Mouse (Mus musculus) limb, embryonic 10.5 days (tissue): Measurements from ENCODE around the gene Atp10a. TPM values are rescaled to one million over a fixed set of nuclear protein-coding genes. Genes with fewer than 3 reads are reported as not detected.

Source experiments
- DNase-seq: peaks from one replicate; pipeline ENCODE4 v3.0.0-alpha.2; 2017; ENCODE audit warnings: low spot score
- H3K27ac ChIP-seq: fragments of 300-500 bp; sonication (generic); 2 replicates; pipeline ENCODE4 v1.5.1; 2016; ENCODE audit warnings: mild to moderate bottlenecking
- H3K27me3 ChIP-seq: fragments of 300-500 bp; sonication (generic); 2 replicates; pipeline ENCODE4 v1.6.1; 2016; ENCODE audit warnings: low read depth, mild to moderate bottlenecking; ENCODE audit not compliant: poor library complexity, severe bottlenecking
- H3K36me3 ChIP-seq: fragments of 300-500 bp; sonication (generic); 2 replicates; pipeline ENCODE4 v1.6.1; 2016; ENCODE audit warnings: mild to moderate bottlenecking, moderate library complexity
- H3K4me1 ChIP-seq: fragments of 300-500 bp; sonication (generic); 2 replicates; pipeline ENCODE4 v1.6.1; 2016
- H3K4me3 ChIP-seq: fragments of 300-500 bp; sonication (generic); 2 replicates; pipeline ENCODE4 v1.5.1; 2016; ENCODE audit warnings: mild to moderate bottlenecking, moderate library complexity
- H3K9me3 ChIP-seq: fragments of 300-500 bp; sonication (generic); replicated peaks from 2 replicates; pipeline ENCODE4 v1.6.1; 2016; ENCODE audit warnings: mild to moderate bottlenecking
- WGBS: fragments of 180-500 bp; shearing (Covaris S2); methylation state at CpG from one replicate; pipeline ENCODE4 v1.1.7; 2016; 5-methylcytosine and 5-hydroxymethylcytosine counted together
- polyA plus RNA-seq: library from polyadenylated mRNA; unstranded; fragments of >200 nt; fragmentation: Nextera tagmentation; extraction: Ambion mirVana; gene quantifications from 2 replicates; pipeline ENCODE4 v1.2.1, GENCODE M21; 2016

Gene Atp10a
- polyA plus RNA-seq, 1 experiment from 2014 or later, result 1.7 TPM

DNA sequence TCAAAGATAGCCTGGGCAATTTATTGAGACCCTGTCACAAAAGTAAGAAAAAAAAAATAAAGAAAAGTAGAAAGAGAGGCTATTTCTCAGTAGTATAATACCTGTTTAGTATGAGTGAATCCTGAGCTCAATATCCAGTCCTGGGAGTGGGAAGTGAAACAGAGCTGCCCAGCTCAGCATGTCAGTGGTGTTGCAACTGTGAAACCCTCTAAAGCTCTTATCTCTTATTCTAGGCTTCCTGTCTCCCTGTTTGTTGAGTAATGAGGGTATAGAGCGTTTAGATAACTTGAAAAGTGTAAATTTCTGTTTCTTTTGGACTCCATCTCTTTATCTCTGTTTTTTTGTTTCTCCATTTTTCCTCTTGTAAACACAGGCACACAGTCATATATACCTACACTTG lies 74.9 kb downstream of the Atp10a start:
- H3K4me3 ChIP-seq, result no peak overlapping the region
- WGBS, result 76% methylated on average over 1 of the region's 1 CpGs

DNA sequence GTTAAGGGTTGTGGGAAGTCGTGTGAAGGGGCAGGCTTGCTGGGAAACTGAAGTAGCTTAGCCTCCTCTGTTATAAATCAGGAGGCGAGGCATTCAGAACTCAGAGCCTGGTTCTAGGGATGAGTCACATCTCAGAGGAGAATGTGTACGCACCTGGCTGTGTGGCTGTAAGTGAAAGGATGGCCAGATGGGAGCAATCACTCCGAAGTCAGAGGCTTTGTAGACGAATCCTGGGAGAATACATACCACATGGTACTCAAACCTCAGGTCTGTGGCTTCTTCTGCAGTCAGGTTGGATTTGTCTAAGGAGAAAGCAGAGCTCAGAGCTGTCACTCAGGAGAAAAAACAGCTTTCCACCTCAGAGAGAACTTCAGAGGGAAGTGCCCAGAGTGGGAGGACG lies 76.4 kb downstream of the Atp10a start:
- H3K27ac ChIP-seq, result no peak overlapping the region
- 36% methylated on average over 6 of the region's 6 CpGs for WGBS
- no peaks in the 10 kb centered on the region for H3K36me3 ChIP-seq
- H3K27me3 ChIP-seq, result no peaks in the 10 kb centered on the region
- H3K4me1 ChIP-seq, result peaks cover 10% of the 10 kb centered on the region; the same call in 1 of the 2 replicates
- no peak for DNase-seq
- no peak overlapping the region for H3K4me3 ChIP-seq
- no peaks in the 10 kb centered on the region for H3K9me3 ChIP-seq

More for the DNA sequence above, 74.9 kb downstream of the Atp10a start:
- Histone ChIP-seq H3K36me3 (no peaks in the 10 kb centered on the region), H3K4me1 (peaks cover 7% of the 10 kb centered on the region; the same call in 1 of the 2 replicates), H3K27me3 (no peaks in the 10 kb centered on the region), H3K27ac (no peak overlapping the region), H3K9me3 (no peaks in the 10 kb centered on the region)
- DNase-seq, result no peak

DNA sequence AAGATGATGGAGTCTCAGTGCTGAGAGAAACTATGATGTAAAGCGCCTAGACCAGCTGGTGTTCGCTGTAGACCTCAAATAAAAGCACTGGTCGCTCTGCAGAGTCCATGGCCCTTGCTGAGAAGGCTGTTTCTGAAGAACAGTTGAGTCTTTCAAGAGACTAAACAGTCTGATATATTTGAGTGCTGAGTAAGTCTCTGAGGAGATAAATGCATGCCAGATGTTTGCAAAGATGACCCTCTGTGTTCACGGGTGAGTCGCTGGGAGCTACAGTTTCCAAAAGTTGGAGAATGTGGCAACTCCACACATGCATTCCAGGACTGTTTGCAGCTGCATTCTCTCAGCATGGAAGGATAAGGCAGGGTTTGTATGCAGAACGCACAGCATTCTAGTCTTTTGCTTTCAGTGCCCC lies 77.5 kb downstream of the Atp10a start:
- H3K27me3 ChIP-seq, result no peaks in the 10 kb centered on the region
- peaks cover 10% of the 10 kb centered on the region; the same call in 1 of the 2 replicates for H3K4me1 ChIP-seq
- H3K36me3 ChIP-seq, result no peaks in the 10 kb centered on the region
- no peak overlapping the region for H3K27ac ChIP-seq
- no peak overlapping the region for H3K4me3 ChIP-seq
- H3K9me3 ChIP-seq, result no peaks in the 10 kb centered on the region
- DNase-seq, result no peak
- 59% methylated on average over 6 of the region's 6 CpGs for WGBS

DNA sequence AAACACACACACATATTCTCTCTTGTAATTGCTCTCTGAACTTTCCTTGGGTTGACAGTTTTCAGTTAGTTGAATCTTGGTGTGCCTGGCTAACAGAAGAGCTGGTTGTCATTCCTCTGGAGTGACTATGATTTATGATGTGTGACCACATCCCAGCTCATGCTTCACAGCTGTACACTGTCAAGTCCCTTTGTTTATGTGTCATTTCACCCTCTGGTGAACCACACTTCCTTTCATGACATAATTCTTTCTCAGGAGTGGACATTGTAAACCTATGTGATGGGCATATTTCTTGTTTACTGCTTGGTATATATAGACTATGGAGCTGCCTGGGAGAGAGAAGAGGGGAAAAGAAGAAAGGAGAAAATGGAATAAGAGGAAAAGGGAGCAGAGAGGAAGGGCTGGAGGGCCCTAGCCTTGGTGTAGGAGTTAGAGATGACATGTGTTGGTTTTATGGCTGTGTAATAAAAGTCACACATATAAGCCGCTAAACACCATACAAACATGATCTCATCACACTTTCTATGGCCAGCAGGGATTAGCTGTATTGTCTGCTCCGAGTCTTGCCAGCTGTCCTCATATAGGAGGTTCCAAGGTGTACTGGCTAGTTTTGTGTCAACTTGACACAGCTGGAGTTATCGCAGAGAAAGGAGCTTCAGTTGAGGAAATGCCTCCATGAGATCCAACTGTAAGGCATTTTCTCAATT lies 81.0 kb downstream of the Atp10a start:
- no peak overlapping the region for H3K4me3 ChIP-seq
- no peak for DNase-seq

DNA sequence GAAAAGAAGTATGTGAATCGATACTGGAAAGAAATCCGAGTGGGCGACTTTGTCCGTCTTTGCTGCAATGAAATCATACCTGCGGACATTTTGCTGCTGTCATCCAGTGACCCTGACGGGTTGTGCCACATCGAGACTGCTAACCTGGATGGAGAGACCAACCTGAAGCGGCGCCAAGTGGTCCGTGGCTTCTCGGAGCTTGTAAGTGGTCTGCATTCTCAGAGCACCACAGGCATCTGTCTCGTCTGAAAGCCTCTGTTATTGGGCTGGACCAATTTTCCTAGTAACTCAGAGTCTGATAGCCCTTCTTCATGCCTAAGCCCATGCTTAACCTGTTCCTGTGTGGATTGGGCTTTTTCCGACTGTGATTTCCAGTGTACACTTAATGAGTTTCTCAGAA lies 84.2 kb downstream of the Atp10a start:
- 0 out of 2 replicates have a peak, but pooled peaks cover 3% of the 10 kb centered on the region for H3K4me1 ChIP-seq
- no peaks in the 10 kb centered on the region for H3K36me3 ChIP-seq
- no peak overlapping the region for H3K27ac ChIP-seq
- 92% methylated on average over 13 of the region's 13 CpGs for WGBS
- DNase-seq, result no peak
- H3K27me3 ChIP-seq, result no peaks in the 10 kb centered on the region
- H3K4me3 ChIP-seq, result no peak overlapping the region
- H3K9me3 ChIP-seq, result no peaks in the 10 kb centered on the region

More for the DNA sequence above, 81.0 kb downstream of the Atp10a start:
- no peaks in the 10 kb centered on the region for H3K36me3 ChIP-seq
- H3K9me3 ChIP-seq, result no peaks in the 10 kb centered on the region
- WGBS, result 76% methylated on average over 3 of the region's 3 CpGs
- H3K27ac ChIP-seq, result no peak overlapping the region
- H3K27me3 ChIP-seq, result no peaks in the 10 kb centered on the region
- H3K4me1 ChIP-seq, result peaks cover 6% of the 10 kb centered on the region; the same call in 1 of the 2 replicates

DNA sequence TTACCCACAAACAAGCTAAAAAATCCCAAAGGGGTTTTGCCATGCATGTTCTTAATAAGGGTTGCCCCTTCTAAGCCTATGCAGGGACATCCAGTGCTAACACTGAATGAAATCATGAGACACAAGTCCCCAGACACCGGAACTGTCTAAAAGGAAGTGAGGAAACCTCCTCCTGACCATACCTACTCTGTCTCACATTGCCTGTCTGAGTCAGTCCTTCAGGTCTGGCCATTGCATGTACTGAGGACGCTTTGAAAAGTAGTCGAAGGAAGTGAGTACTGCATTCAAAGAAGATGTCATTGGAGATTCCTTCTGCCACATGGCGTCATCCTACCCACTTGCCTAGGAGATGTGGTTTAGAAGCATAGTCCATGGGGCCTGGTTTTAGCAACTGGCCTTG lies 84.9 kb downstream of the Atp10a start:
- Histone ChIP-seq H3K9me3 (no peaks in the 10 kb centered on the region), H3K36me3 (no peaks in the 10 kb centered on the region), H3K4me1 (0 out of 2 replicates have a peak, but pooled peaks cover 3% of the 10 kb centered on the region), H3K27ac (no peak overlapping the region), H3K27me3 (no peaks in the 10 kb centered on the region), H3K4me3 (no peak overlapping the region)
- 94% methylated on average over 4 of the region's 4 CpGs for WGBS
- no peak for DNase-seq

DNA sequence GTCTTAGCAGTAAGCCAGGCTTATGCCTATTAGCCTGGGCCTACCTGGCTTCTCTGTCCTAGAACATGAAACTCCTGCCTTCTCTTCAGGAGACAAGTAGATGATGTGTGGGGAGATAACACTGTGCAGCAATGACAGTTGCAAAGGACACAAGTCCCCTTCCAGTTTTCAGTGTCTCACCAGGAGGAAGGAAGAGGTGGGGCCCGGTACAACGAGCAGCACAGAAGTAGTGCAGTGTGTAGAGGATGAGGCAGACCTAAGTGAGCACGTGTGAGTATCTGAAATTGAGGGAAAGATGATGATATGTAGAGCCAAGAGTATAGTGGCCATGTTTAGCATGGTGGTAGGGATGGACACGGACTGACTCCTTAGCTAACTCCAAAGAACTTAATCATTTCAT lies 86.0 kb downstream of the Atp10a start:
- no peak for DNase-seq
- Histone ChIP-seq H3K4me3 (no peak overlapping the region), H3K9me3 (no peaks in the 10 kb centered on the region), H3K36me3 (no peaks in the 10 kb centered on the region), H3K27me3 (no peaks in the 10 kb centered on the region), H3K4me1 (no peaks in the 10 kb centered on the region), H3K27ac (no peak overlapping the region)
- 79% methylated on average over 4 of the region's 4 CpGs for WGBS

DNA sequence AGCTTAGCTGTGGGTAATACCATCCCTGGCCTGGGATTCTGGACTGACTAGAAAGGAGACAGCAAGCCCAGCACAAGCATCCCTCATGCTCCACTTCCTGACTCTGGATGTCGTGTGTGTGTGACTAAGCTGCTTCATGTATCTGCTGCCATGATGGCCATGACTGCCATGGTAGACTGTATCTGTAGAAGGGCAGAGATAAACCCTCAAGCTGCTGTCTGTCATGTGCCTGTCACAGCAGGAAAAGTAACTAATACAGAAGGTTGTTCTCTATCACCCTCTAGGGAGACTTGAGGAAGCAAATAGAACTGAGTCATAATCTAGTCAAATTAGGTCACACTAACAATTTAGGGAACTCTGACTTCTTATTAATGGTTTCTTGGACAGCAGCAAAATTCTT lies 86.7 kb downstream of the Atp10a start:
- no peaks in the 10 kb centered on the region for H3K36me3 ChIP-seq
- no peak for DNase-seq
- no peaks in the 10 kb centered on the region for H3K9me3 ChIP-seq
- no peak overlapping the region for H3K27ac ChIP-seq
- no peaks in the 10 kb centered on the region for H3K27me3 ChIP-seq
- no peaks in the 10 kb centered on the region for H3K4me1 ChIP-seq
- WGBS, result 90% methylated on average over 1 of the region's 1 CpGs
- H3K4me3 ChIP-seq, result no peak overlapping the region

DNA sequence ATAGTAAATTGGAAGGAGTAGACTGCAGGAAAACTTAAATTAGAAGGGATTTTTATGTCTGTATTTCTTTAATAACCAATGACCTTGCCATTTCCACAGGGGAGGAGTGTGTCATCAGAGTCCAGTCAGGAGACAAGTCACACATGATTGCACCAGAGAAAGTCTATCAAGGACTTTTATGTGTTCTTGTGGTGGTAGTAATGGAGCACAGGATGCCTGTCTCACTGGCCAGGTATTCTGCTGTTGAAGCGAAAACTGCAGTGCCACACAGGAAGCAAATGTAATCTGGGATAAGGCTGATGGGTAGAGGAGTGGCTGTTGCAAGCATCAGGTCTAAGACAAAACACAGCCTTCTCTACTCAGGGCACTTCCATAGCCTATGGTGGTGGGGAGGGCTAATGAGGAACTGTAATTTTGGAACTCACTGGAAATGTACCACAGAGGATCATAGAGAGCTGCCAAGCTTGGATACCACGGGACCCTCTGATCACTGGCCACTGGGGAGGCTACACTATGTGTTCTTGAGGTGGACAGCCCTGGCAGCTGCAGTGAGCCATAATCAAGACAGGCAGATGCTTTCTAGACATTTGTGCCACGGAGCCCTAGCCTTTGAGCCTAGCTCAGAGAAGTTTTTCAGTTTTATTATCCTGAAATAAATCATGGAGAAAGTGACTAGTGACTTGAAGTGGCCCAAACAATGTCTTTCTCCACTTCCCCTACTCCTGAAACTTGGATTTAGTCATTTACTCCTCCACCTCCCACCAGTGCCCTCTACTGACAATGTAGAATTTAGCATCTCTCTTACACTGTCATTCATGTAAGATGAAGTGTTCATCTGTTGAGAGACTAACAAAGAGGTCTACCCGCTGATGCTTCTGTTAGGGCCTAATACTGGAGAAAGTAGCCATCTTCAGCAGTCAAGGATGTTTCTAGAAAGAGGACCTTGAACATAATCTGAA lies 87.7 kb downstream of the Atp10a start:
- H3K4me3 ChIP-seq, result no peak overlapping the region
- DNase-seq, result no peak
- 74% methylated on average over 4 of the region's 4 CpGs for WGBS
- no peaks in the 10 kb centered on the region for H3K36me3 ChIP-seq
- no peaks in the 10 kb centered on the region for H3K4me1 ChIP-seq
- no peaks in the 10 kb centered on the region for H3K9me3 ChIP-seq
- no peak overlapping the region for H3K27ac ChIP-seq
- H3K27me3 ChIP-seq, result no peaks in the 10 kb centered on the region

DNA sequence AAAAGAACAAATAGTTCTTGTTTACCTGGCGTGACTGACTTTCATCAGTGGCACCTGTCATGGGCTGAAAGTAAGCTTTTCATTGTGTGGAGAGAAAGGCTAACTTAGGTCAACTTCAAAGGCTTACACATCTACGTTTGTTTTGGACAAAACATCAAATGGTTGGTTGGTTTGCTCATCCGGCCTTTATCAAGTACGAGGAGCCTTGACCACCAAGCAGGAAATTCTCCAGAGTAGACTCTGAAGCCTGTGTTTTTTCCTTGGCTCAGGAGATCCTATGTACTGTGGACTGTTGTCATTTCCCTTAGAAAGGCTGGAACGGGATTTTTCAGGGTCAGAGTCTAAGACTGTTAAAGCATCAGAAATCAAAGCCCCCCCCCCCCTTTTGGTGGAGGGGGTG lies 90.9 kb downstream of the Atp10a start:
- Histone ChIP-seq H3K27me3 (no peaks in the 10 kb centered on the region), H3K4me3 (no peak overlapping the region), H3K9me3 (no peaks in the 10 kb centered on the region), H3K36me3 (no peaks in the 10 kb centered on the region), H3K4me1 (no peaks in the 10 kb centered on the region; the same call in 1 of the 2 replicates), H3K27ac (no peak overlapping the region)
- no peak for DNase-seq
- WGBS, result 64% methylated on average over 5 of the region's 5 CpGs

DNA sequence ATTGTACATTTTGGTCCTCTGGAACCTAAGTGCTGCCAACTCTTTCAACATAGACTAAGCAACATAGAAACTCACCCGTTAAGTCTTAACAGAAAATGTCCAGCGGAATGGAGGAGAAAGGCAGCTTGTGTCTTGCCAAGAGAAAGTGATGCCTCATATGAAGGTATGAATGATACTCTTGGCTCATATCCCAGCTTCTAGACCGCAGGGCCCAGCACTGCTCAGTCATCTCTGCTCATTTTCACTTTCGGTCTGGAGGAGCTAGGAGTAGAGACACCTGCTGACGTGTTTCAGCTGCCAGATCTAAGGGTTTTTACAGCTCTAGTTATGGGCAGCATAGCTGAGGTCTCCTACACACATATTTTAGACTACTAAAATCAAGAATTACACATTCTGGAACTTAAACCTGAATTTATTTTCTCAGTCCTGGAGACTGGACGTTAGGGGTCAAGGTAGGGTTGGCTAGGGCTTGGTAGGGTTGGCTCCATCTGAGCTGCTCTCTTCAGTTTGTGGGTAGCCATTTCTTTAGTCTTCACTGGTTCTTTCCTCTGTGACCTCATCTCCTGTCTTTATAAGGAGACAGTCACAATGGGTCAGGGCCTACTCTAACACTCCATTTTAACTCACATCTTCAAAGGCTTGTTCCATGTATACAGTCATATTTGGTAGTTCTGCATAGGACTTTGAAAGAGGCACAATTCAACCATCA lies 94.1 kb downstream of the Atp10a start:
- Histone ChIP-seq H3K4me3 (no peak overlapping the region), H3K36me3 (no peaks in the 10 kb centered on the region), H3K27me3 (no peaks in the 10 kb centered on the region), H3K4me1 (no peaks in the 10 kb centered on the region; the same call in none of the 2 replicates), H3K9me3 (no peaks in the 10 kb centered on the region), H3K27ac (no peak overlapping the region)
- DNase-seq, result no peak
- WGBS, result 88% methylated on average over 6 of the region's 6 CpGs

DNA sequence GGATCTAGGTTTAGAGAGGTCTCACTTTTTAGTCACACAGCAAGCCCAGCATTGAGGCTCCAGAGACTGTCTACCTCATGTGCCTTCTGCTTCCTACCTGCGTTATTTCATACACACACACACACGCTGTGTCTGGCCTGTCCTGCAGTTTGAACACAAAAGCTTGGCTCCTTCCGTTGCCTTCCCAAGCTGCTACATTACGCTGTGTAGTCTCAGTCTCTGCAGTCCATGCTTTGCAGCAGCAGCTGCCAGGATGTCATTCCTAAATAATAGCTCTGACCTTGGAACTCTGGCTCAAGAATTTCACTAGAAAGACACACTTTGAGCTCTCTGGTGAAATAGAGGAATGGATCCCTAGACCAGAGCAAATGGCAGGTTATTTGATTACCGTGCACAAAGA lies 96.1 kb downstream of the Atp10a start:
- Histone ChIP-seq H3K36me3 (no peaks in the 10 kb centered on the region), H3K4me3 (no peak overlapping the region), H3K27me3 (no peaks in the 10 kb centered on the region), H3K27ac (no peak overlapping the region), H3K9me3 (no peaks in the 10 kb centered on the region), H3K4me1 (no peaks in the 10 kb centered on the region; the same call in none of the 2 replicates)
- DNase-seq, result no peak
- 74% methylated on average over 5 of the region's 5 CpGs for WGBS
